Mouse (Mus musculus): ENCODE data around the gene Ly6c2. TPM values are rescaled to one million over a fixed set of nuclear protein-coding genes. Genes with fewer than 3 reads are reported as not detected.
"Not testable (repeated sequence)": the region's sequence is repeated elsewhere in the genome, so short reads cannot be mapped to it uniquely, and the experiment has no call there.

Ly6c2 gene
- 4.2 TPM in 1 of 2 replicates, not detected in the other for polyA plus RNA-seq (2012; ENCODE audit: insufficient read depth, insufficient read length, missing spikeins)

DNA sequence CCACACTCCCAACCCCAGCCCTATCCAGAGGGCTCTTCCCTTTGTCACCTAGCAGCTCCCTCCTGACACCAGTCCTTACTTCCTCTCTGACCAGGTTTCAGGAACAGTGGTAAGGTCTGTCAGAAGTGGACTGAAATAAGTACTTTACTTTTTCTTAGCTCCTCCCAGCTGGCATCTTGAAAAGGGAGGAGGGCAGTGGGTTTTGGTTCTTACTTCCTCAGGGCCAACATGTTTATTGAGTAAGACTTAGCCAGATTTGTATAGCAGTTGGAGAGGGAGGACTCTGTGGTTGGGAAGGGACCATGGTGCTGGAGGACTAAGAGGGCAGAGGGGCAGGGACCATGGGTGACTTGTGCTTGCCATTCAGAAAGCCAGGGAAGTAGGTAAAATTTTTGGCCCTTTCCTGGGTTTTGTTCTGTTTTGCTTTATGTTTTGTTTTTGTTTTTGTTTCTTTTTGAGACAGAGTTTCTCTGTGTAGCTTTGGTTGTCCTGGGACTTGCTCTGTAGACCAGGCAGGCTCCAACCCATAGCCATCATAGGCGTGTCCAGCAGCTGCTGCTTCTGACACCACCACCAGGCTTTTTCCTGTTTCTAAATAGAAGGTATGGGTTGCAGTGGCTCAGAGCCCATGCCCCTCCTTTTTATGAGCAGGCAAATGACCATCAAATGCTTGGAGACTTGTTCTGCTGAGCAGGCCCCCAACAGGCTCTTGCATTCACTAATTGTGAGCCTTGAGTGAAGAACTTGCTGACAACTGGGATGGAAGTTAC lies at the start of gene Ly6c2:
Gene Ly6c2 (minus strand): TSS at position 110 of the 770 bp plus-strand sequence.
- H3K4me1 ChIP-seq (ENCODE audit: control insufficient read depth, insufficient read depth, low read length); H3K27ac ChIP-seq (ENCODE audit: insufficient read depth, low read depth, low read length); H3K4me3 ChIP-seq (ENCODE audit: insufficient read depth, low read length): not testable (repeated sequence)

DNA sequence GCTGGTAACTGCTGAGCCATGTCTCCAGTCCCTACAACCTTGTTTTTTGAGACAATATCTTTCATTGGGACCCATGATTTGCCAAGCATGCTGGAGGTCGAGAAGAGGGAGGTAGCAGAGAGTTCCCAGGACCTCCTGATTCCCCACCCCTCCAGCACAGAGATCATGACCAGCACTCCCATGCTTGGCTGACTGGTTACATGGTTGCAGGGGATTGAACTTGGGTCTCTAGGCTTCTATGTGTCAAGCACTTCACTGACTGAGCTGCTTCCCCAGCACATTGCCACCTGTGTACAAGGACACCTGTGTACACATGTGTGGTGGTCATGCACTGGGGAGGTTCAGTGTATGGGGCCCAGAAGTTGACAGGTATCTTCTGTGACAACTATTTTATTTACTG lies 45.9 kb upstream of the Ly6c2 start:
- Histone ChIP-seq H3K4me1 (ENCODE audit: control insufficient read depth, insufficient read depth, low read length) (no peaks in the 10 kb centered on the region), H3K27ac (ENCODE audit: insufficient read depth, low read depth, low read length) (no peak overlapping the region), H3K4me3 (ENCODE audit: insufficient read depth, low read length) (no peak overlapping the region)
- TF ChIP-seq CTCF (IDR thresholded peaks at IDR 0.05; ENCODE audit: low read depth, low read length) = no peak
- TF ChIP-seq POLR2A (IDR thresholded peaks at IDR 0.05; ENCODE audit: borderline replicate concordance, low read depth, low read length) = no peak

DNA sequence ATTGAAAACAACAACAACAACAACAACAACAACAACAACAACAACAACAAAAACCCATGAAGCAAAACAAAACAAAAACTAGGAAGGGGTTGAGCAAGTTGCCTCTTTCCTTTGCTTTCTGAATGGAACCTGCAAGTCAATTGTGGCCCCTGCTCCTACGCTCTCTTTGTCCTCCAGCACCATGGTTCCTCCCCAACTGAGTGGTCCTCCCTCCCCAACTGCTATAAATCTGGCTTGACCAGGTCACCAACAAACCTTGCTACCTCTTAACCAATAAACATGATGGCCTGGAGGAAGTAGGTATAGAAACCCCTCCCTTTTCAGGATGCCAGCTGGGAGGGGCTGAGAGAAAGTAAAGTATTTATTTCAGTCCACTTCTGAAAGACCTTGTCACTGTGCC lies 43.2 kb upstream of the Ly6c2 start, which contains the start of gene Ly6g:
Gene Ly6g (plus strand): TSS at position 301 of the 400 bp plus-strand sequence.
- H3K27ac ChIP-seq (ENCODE audit: insufficient read depth, low read depth, low read length) = no peak within 1 kb of the TSS
- H3K4me1 ChIP-seq (ENCODE audit: control insufficient read depth, insufficient read depth, low read length) = no peaks in the 10 kb centered on the region
- no peak within 1 kb of the TSS for H3K4me3 ChIP-seq (ENCODE audit: insufficient read depth, low read length)
- TF ChIP-seq CTCF (IDR thresholded peaks at IDR 0.05; ENCODE audit: low read depth, low read length) = no peak
- no peak for TF ChIP-seq POLR2A (IDR thresholded peaks at IDR 0.05; ENCODE audit: borderline replicate concordance, low read depth, low read length)

DNA sequence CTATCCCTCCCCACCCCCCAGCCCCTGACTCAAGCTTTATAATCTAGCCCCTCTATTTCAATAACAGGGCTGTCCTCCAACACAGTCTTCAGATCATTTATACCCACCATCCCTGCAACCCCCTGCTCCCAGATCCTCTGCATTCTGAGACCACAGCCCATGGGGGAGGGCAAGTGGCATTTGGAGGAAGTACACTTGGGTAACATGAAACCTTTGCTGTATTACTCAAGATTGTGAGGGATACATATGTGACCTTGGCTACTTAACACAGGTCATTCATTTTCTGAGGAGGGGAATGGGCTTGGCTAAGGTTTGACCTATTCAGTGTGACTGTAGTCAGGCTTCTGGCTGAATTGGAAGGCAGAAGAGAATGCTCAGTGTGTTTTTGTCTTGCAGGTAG lies 41.3 kb upstream of the Ly6c2 start:
- H3K4me3 ChIP-seq (ENCODE audit: insufficient read depth, low read length) = no peak overlapping the region
- H3K4me1 ChIP-seq (ENCODE audit: control insufficient read depth, insufficient read depth, low read length) = no peaks in the 10 kb centered on the region
- H3K27ac ChIP-seq (ENCODE audit: insufficient read depth, low read depth, low read length) = no peak overlapping the region
- TF ChIP-seq POLR2A (IDR thresholded peaks at IDR 0.05; ENCODE audit: borderline replicate concordance, low read depth, low read length) (no peak), CTCF (IDR thresholded peaks at IDR 0.05; ENCODE audit: low read depth, low read length) (no peak)

DNA sequence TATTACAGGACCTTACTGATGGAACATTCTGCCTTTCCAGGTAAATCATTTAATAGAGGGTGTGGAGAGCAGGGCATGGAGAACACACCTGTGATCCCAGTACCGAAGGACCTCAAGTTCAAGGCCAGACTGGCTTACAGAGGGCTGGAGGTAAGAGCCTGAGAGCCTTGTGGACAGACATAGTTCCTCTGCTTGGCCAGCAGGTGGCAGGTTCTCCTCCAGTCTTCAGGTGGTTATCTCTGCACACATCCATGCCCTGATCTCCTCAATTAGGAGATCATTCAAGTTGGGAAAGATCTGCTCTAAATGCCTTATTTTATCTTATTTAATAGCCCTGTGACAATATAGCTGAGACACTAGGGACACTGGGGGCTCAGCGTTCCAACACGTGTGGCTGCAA lies 32.0 kb upstream of the Ly6c2 start:
- no peaks in the 10 kb centered on the region for H3K4me1 ChIP-seq (ENCODE audit: control insufficient read depth, insufficient read depth, low read length)
- H3K27ac ChIP-seq (ENCODE audit: insufficient read depth, low read depth, low read length) = no peak overlapping the region
- no peak for TF ChIP-seq POLR2A (IDR thresholded peaks at IDR 0.05; ENCODE audit: borderline replicate concordance, low read depth, low read length)
- TF ChIP-seq CTCF (IDR thresholded peaks at IDR 0.05; ENCODE audit: low read depth, low read length) = 0 out of 2 replicates have a peak, but pooled peaks have one; percentile 8
- no peak overlapping the region for H3K4me3 ChIP-seq (ENCODE audit: insufficient read depth, low read length)

DNA sequence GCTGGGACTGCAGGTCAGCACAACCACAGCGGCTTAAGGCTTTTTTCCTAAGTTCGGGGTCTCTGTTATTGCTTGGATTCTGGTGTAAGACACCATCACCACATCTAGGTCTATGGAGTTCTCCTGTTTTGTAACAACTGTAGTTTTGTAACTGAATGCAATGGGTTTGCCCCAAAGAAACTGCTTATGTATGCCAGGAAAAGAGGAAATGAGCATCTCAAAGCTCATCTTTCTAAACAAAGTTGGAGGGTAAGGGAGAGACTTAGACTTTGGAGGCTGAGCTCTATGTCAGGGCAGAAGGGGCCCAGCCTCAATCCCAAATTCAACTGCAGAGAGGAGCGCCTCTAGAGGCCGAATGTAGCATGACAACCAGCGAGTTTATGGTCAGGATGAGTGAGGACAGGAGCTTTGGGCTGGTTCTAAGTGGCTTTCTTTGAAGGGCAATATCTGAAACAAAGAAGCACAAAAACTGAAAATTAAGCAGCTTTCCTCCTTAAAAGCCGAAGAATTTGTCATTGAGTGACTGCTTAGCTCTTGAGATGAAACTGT lies 30.1 kb upstream of the Ly6c2 start:
- H3K27ac ChIP-seq (ENCODE audit: insufficient read depth, low read depth, low read length); H3K4me1 ChIP-seq (ENCODE audit: control insufficient read depth, insufficient read depth, low read length); H3K4me3 ChIP-seq (ENCODE audit: insufficient read depth, low read length): not testable (repeated sequence)
- peak; percentile 34; the same call in 1 of the 2 replicates for TF ChIP-seq CTCF (IDR thresholded peaks at IDR 0.05; ENCODE audit: low read depth, low read length)

DNA sequence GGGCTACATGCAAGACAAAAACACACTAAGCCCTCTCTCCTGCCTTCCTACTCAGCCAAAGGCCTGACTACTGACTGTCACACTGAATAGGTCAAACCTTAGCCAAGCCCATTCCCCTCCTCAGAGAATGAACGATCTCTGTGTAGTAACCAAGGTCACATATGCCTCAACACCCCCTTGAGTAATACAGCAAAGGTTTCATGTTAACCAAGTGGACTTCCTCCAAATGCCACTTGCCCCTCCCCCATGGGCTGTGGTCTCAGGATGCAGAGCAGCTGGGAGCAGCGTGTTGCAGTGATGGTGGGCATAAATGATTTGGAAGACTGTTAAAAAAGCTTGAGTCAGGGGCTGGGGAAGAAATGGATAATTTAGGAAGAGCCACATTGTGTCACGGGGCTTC lies 26.0 kb upstream of the Ly6c2 start:
- H3K4me1 ChIP-seq (ENCODE audit: control insufficient read depth, insufficient read depth, low read length); H3K27ac ChIP-seq (ENCODE audit: insufficient read depth, low read depth, low read length); H3K4me3 ChIP-seq (ENCODE audit: insufficient read depth, low read length): not testable (repeated sequence)

DNA sequence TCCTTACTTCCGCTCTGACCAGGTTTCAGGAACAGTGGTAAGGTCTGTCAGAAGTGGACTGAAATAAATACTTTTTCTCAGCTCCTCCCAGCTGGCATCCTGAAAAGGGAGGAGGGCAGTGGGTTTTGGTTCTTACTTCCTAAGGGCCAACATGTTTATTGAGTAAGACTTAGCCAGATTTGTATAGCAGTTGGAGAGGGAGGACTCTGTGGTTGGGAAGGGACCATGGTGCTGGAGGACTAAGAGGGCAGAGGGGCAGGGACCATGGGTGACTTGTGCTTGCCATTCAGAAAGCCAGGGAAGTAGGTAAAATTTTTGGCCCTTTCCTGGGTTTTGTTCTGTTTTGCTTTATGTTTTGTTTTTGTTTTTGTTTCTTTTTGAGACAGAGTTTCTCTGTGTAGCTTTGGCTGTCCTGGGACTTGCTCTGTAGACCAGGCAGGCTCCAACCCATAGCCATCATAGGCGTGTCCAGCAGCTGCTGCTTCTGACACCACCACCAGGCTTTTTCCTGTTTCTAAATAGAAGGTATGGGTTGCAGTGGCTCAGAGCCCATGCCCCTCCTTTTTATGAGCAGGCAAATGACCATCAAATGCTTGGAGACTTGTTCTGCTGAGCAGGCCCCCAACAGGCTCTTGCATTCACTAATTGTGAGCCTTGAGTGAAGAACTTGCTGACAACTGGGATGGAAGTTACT lies 23.5 kb upstream of the Ly6c2 start:
- not testable (repeated sequence) for H3K4me3 ChIP-seq (ENCODE audit: insufficient read depth, low read length); H3K4me1 ChIP-seq (ENCODE audit: control insufficient read depth, insufficient read depth, low read length)

DNA sequence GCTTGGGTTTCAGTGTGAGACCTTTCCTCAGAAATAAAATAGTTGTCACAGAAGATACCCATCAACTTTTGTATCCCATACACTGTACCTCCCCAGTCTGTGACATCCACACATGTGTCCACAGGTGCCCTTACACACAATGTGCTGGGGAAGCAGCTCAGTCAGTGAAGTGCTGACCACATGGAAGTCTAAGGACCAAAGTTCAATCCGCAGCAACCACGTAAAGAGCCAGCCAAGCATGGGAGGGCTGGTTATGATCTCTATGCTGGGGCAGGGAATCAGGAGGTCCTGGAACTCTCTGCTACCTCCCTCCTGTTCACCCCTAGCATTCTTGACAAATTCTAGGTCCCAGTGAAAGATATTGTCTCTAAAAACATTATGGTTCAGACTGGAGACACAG lies 20.6 kb upstream of the Ly6c2 start:
- H3K27ac ChIP-seq (ENCODE audit: insufficient read depth, low read depth, low read length); H3K4me3 ChIP-seq (ENCODE audit: insufficient read depth, low read length); H3K4me1 ChIP-seq (ENCODE audit: control insufficient read depth, insufficient read depth, low read length): not testable (repeated sequence)

More for the DNA sequence above, 23.5 kb upstream of the Ly6c2 start:
- H3K27ac ChIP-seq (ENCODE audit: insufficient read depth, low read depth, low read length) = not testable (repeated sequence)

DNA sequence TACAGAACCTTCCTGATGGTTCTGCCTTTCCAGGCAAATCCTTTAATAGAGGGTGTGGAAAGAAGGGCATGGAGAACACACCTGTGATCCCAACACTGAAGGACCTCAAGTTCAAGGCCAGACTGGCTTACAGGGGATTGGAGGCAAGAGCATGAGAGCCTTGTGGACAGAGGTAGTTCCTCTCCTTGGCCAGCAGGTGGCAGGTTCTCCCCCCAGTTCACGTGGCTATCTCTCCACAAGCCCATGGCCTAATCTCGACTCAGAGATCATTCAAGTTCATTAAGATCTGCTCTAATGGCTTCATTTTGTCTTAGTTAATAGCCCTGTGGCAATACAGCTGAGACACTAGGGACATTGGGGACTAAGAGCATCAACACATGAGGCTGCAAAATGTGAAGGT lies 8.3 kb upstream of the Ly6c2 start:
- TF ChIP-seq POLR2A (IDR thresholded peaks at IDR 0.05; ENCODE audit: borderline replicate concordance, low read depth, low read length) (no peak), CTCF (IDR thresholded peaks at IDR 0.05; ENCODE audit: low read depth, low read length) (peak; percentile 29; the same call in 1 of the 2 replicates)
- no peaks in the 10 kb centered on the region for H3K4me1 ChIP-seq (ENCODE audit: control insufficient read depth, insufficient read depth, low read length)
- H3K4me3 ChIP-seq (ENCODE audit: insufficient read depth, low read length) = no peak overlapping the region
- no peak overlapping the region for H3K27ac ChIP-seq (ENCODE audit: insufficient read depth, low read depth, low read length)
